Mouse (Mus musculus) hindbrain, embryonic 12.5 days (tissue): ENCODE results near the gene Rnf208. TPM values are rescaled to one million over a fixed set of nuclear protein-coding genes. Genes with fewer than 3 reads are reported as not detected.

Experiments used
- ATAC-seq: fragments of 200-750 bp; cut with Nextera tagmentation; 2 replicates; pipeline ENCODE4 v1.8.0; 2017; ENCODE audit warnings: moderate TSS enrichment; ENCODE audit not compliant: low FRiP score
- H3K27ac ChIP-seq: fragments of 300-500 bp; sonication (generic); 2 replicates; pipeline ENCODE4 v1.5.1; 2016; ENCODE audit warnings: mild to moderate bottlenecking
- H3K27me3 ChIP-seq: fragments of 300-500 bp; sonication (generic); 2 replicates; pipeline ENCODE4 v1.6.1; 2016; ENCODE audit warnings: mild to moderate bottlenecking
- H3K36me3 ChIP-seq: fragments of 300-500 bp; sonication (generic); 2 replicates; pipeline ENCODE4 v1.6.1; 2016; ENCODE audit warnings: mild to moderate bottlenecking
- H3K4me1 ChIP-seq: fragments of 300-500 bp; sonication (generic); 2 replicates; pipeline ENCODE4 v1.6.1; 2016
- H3K4me2 ChIP-seq: fragments of 300-500 bp; sonication (generic); replicated peaks from 2 replicates; pipeline ENCODE4 v1.6.1; 2016; ENCODE audit warnings: mild to moderate bottlenecking
- H3K4me3 ChIP-seq: fragments of 300-500 bp; sonication (generic); 2 replicates; pipeline ENCODE4 v1.5.1; 2016; ENCODE audit warnings: mild to moderate bottlenecking
- H3K9ac ChIP-seq: fragments of 300-500 bp; sonication (generic); 2 replicates; pipeline ENCODE4 v1.6.1; 2016; ENCODE audit warnings: mild to moderate bottlenecking, moderate library complexity
- H3K9me3 ChIP-seq: fragments of 300-500 bp; sonication (generic); replicated peaks from 2 replicates; pipeline ENCODE4 v1.6.1; 2016; ENCODE audit warnings: mild to moderate bottlenecking
- WGBS: fragments of 180-500 bp; shearing (Covaris S2); methylation state at CpG from one replicate; pipeline ENCODE4 v1.1.7; 2016; 5-methylcytosine and 5-hydroxymethylcytosine counted together
- polyA plus RNA-seq: library from polyadenylated mRNA; unstranded; fragments of >200 nt; fragmentation: Nextera tagmentation; extraction: Ambion mirVana; gene quantifications from 2 replicates; pipeline ENCODE4 v1.2.1, GENCODE M21; 2016

The Rnf208 gene
- polyA plus RNA-seq, 1 experiment from 2014 or later, result 37.8 TPM

GRCm38 (mm10) chr2:25210686-25211085 lies 31.4 kb upstream of the Rnf208 start:
- Histone ChIP-seq H3K4me1 (peaks cover 24% of the 10 kb centered on the region), H3K4me2 (peak overlapping the region; percentile 95), H3K36me3 (peaks cover 16% of the 10 kb centered on the region), H3K27ac (peak overlapping the region; percentile 86), H3K9me3 (no peaks in the 10 kb centered on the region), H3K27me3 (peaks cover 9% of the 10 kb centered on the region; the same call in 1 of the 2 replicates), H3K4me3 (peak overlapping the region; percentile 68), H3K9ac (peak overlapping the region; percentile 84)
- ATAC-seq, result peak; percentile 61
- under 1% methylated on average over 24 of the region's 24 CpGs for WGBS

- Histone ChIP-seq H3K27ac (peak within 1 kb of the TSS; percentile 86), H3K27me3 (peaks cover 9% of the 10 kb centered on the region; the same call in 1 of the 2 replicates), H3K9ac (peak within 1 kb of the TSS; percentile 84), H3K4me2 (peak within 1 kb of the TSS; percentile 95), H3K4me1 (peaks cover 24% of the 10 kb centered on the region), H3K4me3 (peak within 1 kb of the TSS; percentile 68), H3K36me3 (peaks cover 11% of the 10 kb centered on the region), H3K9me3 (no peaks in the 10 kb centered on the region)
- WGBS, result under 1% methylated on average over 44 of the region's 44 CpGs
- peak; percentile 95 for ATAC-seq
Observed at GRCm38 (mm10) chr2:25211121-25211670, 30.9 kb upstream of the Rnf208 start, which contains the start of gene Nelfb. Gene Nelfb (minus strand): TSS chr2:25211489.

- Histone ChIP-seq H3K4me2 (no peak overlapping the region), H3K4me1 (peaks cover 24% of the 10 kb centered on the region), H3K36me3 (no peaks in the 10 kb centered on the region), H3K27me3 (peaks cover 9% of the 10 kb centered on the region; the same call in 1 of the 2 replicates), H3K27ac (no peak overlapping the region), H3K4me3 (no peak overlapping the region), H3K9me3 (no peaks in the 10 kb centered on the region), H3K9ac (no peak overlapping the region; the same call in 1 of the 2 replicates)
- WGBS, result 62% methylated on average over 23 of the region's 23 CpGs
- ATAC-seq, result no peak
Observed at GRCm38 (mm10) chr2:25213266-25213865, 28.7 kb upstream of the Rnf208 start.

- Histone ChIP-seq H3K4me2 (no peak within 1 kb of the TSS), H3K4me1 (peaks cover 17% of the 10 kb centered on the region), H3K4me3 (no peak within 1 kb of the TSS), H3K9ac (no peak within 1 kb of the TSS; the same call in 1 of the 2 replicates), H3K36me3 (no peaks in the 10 kb centered on the region), H3K27ac (no peak within 1 kb of the TSS), H3K9me3 (no peaks in the 10 kb centered on the region), H3K27me3 (peaks cover 9% of the 10 kb centered on the region; the same call in 1 of the 2 replicates)
- 71% methylated on average over 3 of the region's 3 CpGs for WGBS
- no peak for ATAC-seq
Observed at GRCm38 (mm10) chr2:25214444-25214843, 27.6 kb upstream of the Rnf208 start, which contains the start of gene Stpg3. Gene Stpg3 (minus strand): TSS chr2:25214637.

- ATAC-seq, result no peak
- H3K36me3 ChIP-seq, result peaks cover 5% of the 10 kb centered on the region
- no peak overlapping the region for H3K4me2 ChIP-seq
- H3K27ac ChIP-seq, result no peak overlapping the region
- H3K9ac ChIP-seq, result no peak overlapping the region
- 67% methylated on average over 2 of the region's 2 CpGs for WGBS
- H3K27me3 ChIP-seq, result peaks cover 9% of the 10 kb centered on the region; the same call in 1 of the 2 replicates
- H3K9me3 ChIP-seq, result no peaks in the 10 kb centered on the region
- peaks cover 3% of the 10 kb centered on the region; the same call in 1 of the 2 replicates for H3K4me1 ChIP-seq
- no peak overlapping the region for H3K4me3 ChIP-seq
Observed at GRCm38 (mm10) chr2:25217666-25218065, 24.4 kb upstream of the Rnf208 start.

- H3K36me3 ChIP-seq, result peaks cover 5% of the 10 kb centered on the region
- H3K4me3 ChIP-seq, result no peak within 1 kb of the TSS
- no peak within 1 kb of the TSS for H3K9ac ChIP-seq
- no peaks in the 10 kb centered on the region for H3K9me3 ChIP-seq
- peaks cover 7% of the 10 kb centered on the region for H3K4me1 ChIP-seq
- H3K27ac ChIP-seq, result no peak within 1 kb of the TSS
- no peak within 1 kb of the TSS for H3K4me2 ChIP-seq
- H3K27me3 ChIP-seq, result peaks cover 7% of the 10 kb centered on the region; the same call in 1 of the 2 replicates
- no peak for ATAC-seq
Observed at GRCm38 (mm10) chr2:25218445-25218844, 23.6 kb upstream of the Rnf208 start, which contains the start of gene Fam166a. Gene Fam166a (plus strand): TSS chr2:25218745.

GRCm38 (mm10) chr2:25221331-25221772 lies 20.7 kb upstream of the Rnf208 start:
- ATAC-seq, result no peak
- H3K27me3 ChIP-seq, result no peaks in the 10 kb centered on the region
- H3K9me3 ChIP-seq, result no peaks in the 10 kb centered on the region
- peaks cover 5% of the 10 kb centered on the region for H3K36me3 ChIP-seq
- no peak overlapping the region for H3K4me3 ChIP-seq
- 75% methylated on average over 5 of the region's 5 CpGs for whole genome bisulfite sequencing
- H3K4me1 ChIP-seq, result peaks cover 16% of the 10 kb centered on the region
- no peak overlapping the region for H3K4me2 ChIP-seq
- no peak overlapping the region for H3K27ac ChIP-seq
- H3K9ac ChIP-seq, result no peak overlapping the region

- Histone ChIP-seq H3K4me2 (peak overlapping the region; percentile 81), H3K4me3 (peak overlapping the region; percentile 72), H3K4me1 (peaks cover 22% of the 10 kb centered on the region), H3K36me3 (peaks cover 5% of the 10 kb centered on the region), H3K9ac (peak overlapping the region; percentile 84), H3K9me3 (no peaks in the 10 kb centered on the region), H3K27me3 (no peaks in the 10 kb centered on the region), H3K27ac (peak overlapping the region; percentile 91)
- peak; percentile 57 for ATAC-seq
- 2% methylated on average over 45 of the region's 53 CpGs for WGBS
Observed at GRCm38 (mm10) chr2:25223681-25224491, 18.2 kb upstream of the Rnf208 start.

- H3K9ac ChIP-seq, result peak within 1 kb of the TSS; percentile 84
- peak within 1 kb of the TSS; percentile 97 for H3K27ac ChIP-seq
- H3K36me3 ChIP-seq, result peaks cover 5% of the 10 kb centered on the region
- H3K27me3 ChIP-seq, result 0 out of 2 replicates have a peak, but pooled peaks cover 2% of the 10 kb centered on the region
- H3K4me2 ChIP-seq, result peak within 1 kb of the TSS; percentile 81
- ATAC-seq, result no peak
- peak within 1 kb of the TSS; percentile 72 for H3K4me3 ChIP-seq
- H3K9me3 ChIP-seq, result no peaks in the 10 kb centered on the region
- peaks cover 23% of the 10 kb centered on the region for H3K4me1 ChIP-seq
- 0% methylated on average over 17 of the region's 17 CpGs for WGBS
Observed at GRCm38 (mm10) chr2:25224492-25224765, 17.6 kb upstream of the Rnf208 start, which contains the start of gene Tubb4b. Gene Tubb4b (minus strand): TSS chr2:25224702.

- peaks cover 23% of the 10 kb centered on the region for H3K4me1 ChIP-seq
- WGBS, result 2% methylated on average over 39 of the region's 41 CpGs
- peaks cover 5% of the 10 kb centered on the region for H3K36me3 ChIP-seq
- H3K4me3 ChIP-seq, result peak overlapping the region; percentile 72
- peak overlapping the region; percentile 59 for H3K4me2 ChIP-seq
- peak overlapping the region; percentile 97 for H3K27ac ChIP-seq
- peak overlapping the region; percentile 69 for H3K9ac ChIP-seq
- 0 out of 2 replicates have a peak, but pooled peaks cover 2% of the 10 kb centered on the region for H3K27me3 ChIP-seq
- peak; percentile 98 for ATAC-seq
- H3K9me3 ChIP-seq, result no peaks in the 10 kb centered on the region
Observed at GRCm38 (mm10) chr2:25224766-25225752, 17.0 kb upstream of the Rnf208 start.

- 76% methylated on average over 8 of the region's 8 CpGs for WGBS
- Histone ChIP-seq H3K9me3 (no peaks in the 10 kb centered on the region), H3K4me2 (peak overlapping the region; percentile 59), H3K36me3 (peaks cover 5% of the 10 kb centered on the region), H3K4me1 (peaks cover 23% of the 10 kb centered on the region), H3K27ac (peak overlapping the region; percentile 97), H3K27me3 (0 out of 2 replicates have a peak, but pooled peaks cover 2% of the 10 kb centered on the region), H3K9ac (no peak overlapping the region), H3K4me3 (no peak overlapping the region; the same call in 1 of the 2 replicates)
- ATAC-seq, result no peak
Observed at GRCm38 (mm10) chr2:25225811-25226379, 16.2 kb upstream of the Rnf208 start.
